Mouse (Mus musculus): ENCODE measurements around the gene Gm17324.

DNA sequence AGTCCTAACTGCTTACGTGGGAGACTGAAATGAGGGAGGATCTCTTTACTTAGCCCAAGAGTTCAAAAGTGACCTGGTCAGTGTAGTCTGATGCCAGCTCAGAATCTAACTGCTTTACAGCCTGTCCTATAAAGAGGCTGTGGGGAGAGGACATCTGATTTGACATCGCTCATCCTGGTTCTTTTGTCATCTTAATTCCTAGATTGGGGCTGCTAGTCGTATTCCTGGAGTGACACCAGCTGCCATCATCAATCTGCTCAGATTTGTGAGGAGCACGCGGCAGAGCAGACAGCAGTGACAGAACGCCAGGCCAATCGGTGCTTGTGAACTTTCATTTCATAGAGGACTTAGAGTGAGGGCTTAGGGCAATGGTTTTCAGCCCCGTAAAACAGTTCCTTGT is 25.0 kb upstream of the Gm17324 start:
- TF ChIP-seq CTCF (IDR thresholded peaks at IDR 0.05; ENCODE audit: borderline replicate concordance, control insufficient read depth, extremely low read depth, insufficient read depth, low read length, poor library complexity) (no peak), POLR2A (IDR thresholded peaks at IDR 0.05; ENCODE audit: control insufficient read depth, extremely low read depth, insufficient read depth, low read length, poor library complexity) (no peak)
